Mouse (Mus musculus) limb, embryonic 14.5 days (tissue): Measurements from ENCODE around the gene Mmp10. TPM values are rescaled to one million over a fixed set of nuclear protein-coding genes. Genes with fewer than 3 reads are reported as not detected.

ENCODE experiments used
- ATAC-seq: fragments of 200-750 bp; cut with Nextera tagmentation; 2 replicates; pipeline ENCODE4 v1.8.0; 2017; ENCODE audit warnings: low read depth, moderate number of reproducible peaks, moderate TSS enrichment; ENCODE audit not compliant: low FRiP score
- DNase-seq: peaks from one replicate; pipeline ENCODE4 v3.0.0-alpha.2; 2015; ENCODE audit warnings: low spot score
- H3K27ac ChIP-seq: fragments of 300-500 bp; sonication (generic); replicated peaks from 2 replicates; pipeline ENCODE4 v1.5.1; 2014; ENCODE audit warnings: low read depth, mild to moderate bottlenecking, low read length, moderate library complexity, mixed read lengths
- H3K27me3 ChIP-seq: fragments of 300-500 bp; sonication (generic); 2 replicates; pipeline ENCODE4 v1.6.1; 2014; ENCODE audit warnings: low read length, mixed read lengths; ENCODE audit not compliant: control insufficient read depth, insufficient read depth
- H3K36me3 ChIP-seq: fragments of 300-500 bp; sonication (generic); 2 replicates; pipeline ENCODE4 v1.6.1; 2014; ENCODE audit warnings: mild to moderate bottlenecking, low read length, moderate library complexity, mixed read lengths; ENCODE audit not compliant: control insufficient read depth, insufficient read depth
- H3K4me1 ChIP-seq: fragments of 300-500 bp; sonication (generic); 2 replicates; pipeline ENCODE4 v1.6.1; 2014; ENCODE audit warnings: antibody characterized with exemption, low read length, mixed read lengths; ENCODE audit not compliant: control insufficient read depth, insufficient read depth
- H3K4me2 ChIP-seq: fragments of 300-500 bp; sonication (generic); replicated peaks from 2 replicates; pipeline ENCODE4 v1.6.1; 2014; ENCODE audit warnings: low read depth, mild to moderate bottlenecking, low read length, moderate library complexity; ENCODE audit not compliant: severe bottlenecking
- H3K4me3 ChIP-seq: fragments of 300-500 bp; sonication (generic); replicated peaks from 2 replicates; pipeline ENCODE4 v1.5.1; 2014; ENCODE audit warnings: low read length
- H3K9ac ChIP-seq: fragments of 300-500 bp; sonication (generic); 2 replicates; pipeline ENCODE4 v1.6.1; 2014; ENCODE audit warnings: mild to moderate bottlenecking, low read depth, low read length, moderate library complexity; ENCODE audit not compliant: severe bottlenecking
- H3K9me3 ChIP-seq: fragments of 300-500 bp; sonication (generic); 2 replicates; pipeline ENCODE4 v1.6.1; 2016; ENCODE audit warnings: low read length; ENCODE audit not compliant: control insufficient read depth
- POLR2A ChIP-seq: fragments of 200-500 bp; IDR thresholded peaks from 2 replicates; pipeline ENCODE4 v1.8.0; 2012; ENCODE audit warnings: inconsistent platforms, mild to moderate bottlenecking, moderate library complexity, borderline replicate concordance; ENCODE audit not compliant: insufficient read depth, insufficient read length; ENCODE audit errors: extremely low read depth
- WGBS: fragments of 180-500 bp; shearing (Covaris S2); extraction: QIAGEN DNeasy Blood & Tissue Kit; methylation state at CpG from one replicate; pipeline ENCODE4 v1.1.7; 2014; 5-methylcytosine and 5-hydroxymethylcytosine counted together
- polyA plus RNA-seq, 2 experiments: library from polyadenylated mRNA; depleted of rRNA in 1 of 2; stranded (reverse) in 1 of 2; unstranded in 1 of 2; fragments of >200 nt; fragmentation: Nextera tagmentation in 1 of 2; extraction: Ambion mirVana in 1 of 2; gene quantifications; 2 replicates each; pipeline versions ENCODE4 v1.2.1 to v1.2.3; 2012 to 2014

Mmp10 gene
- polyA plus RNA-seq, 2 experiments = 0.04 TPM; not detected in 1

- no peaks in the 10 kb centered on the region for H3K9me3 ChIP-seq
- WGBS = 83% methylated on average over 8 of the region's 8 CpGs
- TF ChIP-seq POLR2A = no peak
- no peak for ATAC-seq
- no peak for DNase-seq
- no peak within 1 kb of the TSS for H3K4me3 ChIP-seq
- H3K27ac ChIP-seq = no peak within 1 kb of the TSS
- no peaks in the 10 kb centered on the region for H3K4me1 ChIP-seq
- no peaks in the 10 kb centered on the region for H3K27me3 ChIP-seq
- H3K36me3 ChIP-seq = no peaks in the 10 kb centered on the region
- H3K9ac ChIP-seq = no peak within 1 kb of the TSS
- no peak within 1 kb of the TSS for H3K4me2 ChIP-seq
These were observed 56.3 kb downstream of the Mmp10 start, which contains the start of gene Mmp8 for GRCm38 (mm10) chr9:7558221-7559017. Mmp8 (plus strand) TSS chr9:7558456.

Other genes starting within 250 kb of the Mmp10 start
- gene Mmp13, start 229.8 kb upstream of the Mmp10 start, polyA plus RNA-seq (2012; rRNA removed) = 1.7 and 3.6 TPM in 2 replicates
- gene Mmp13, start 229.8 kb upstream of the Mmp10 start, polyA plus RNA-seq (2014; fragmentation: Nextera tagmentation; extraction: Ambion mirVana) = 0.87 and 1.4 TPM in 2 replicates
- gene Mmp12, start 158.0 kb upstream of the Mmp10 start, polyA plus RNA-seq (2012; rRNA removed) = 0.04 TPM in 1 of 2 replicates, not detected in the other
- gene Mmp12, start 158.0 kb upstream of the Mmp10 start, polyA plus RNA-seq (2014; fragmentation: Nextera tagmentation; extraction: Ambion mirVana) = not detected in 2 replicates
- gene Mmp1b, start 114.3 kb upstream of the Mmp10 start, polyA plus RNA-seq (2012; rRNA removed) = not detected in 2 replicates
- not detected in 2 replicates for gene Mmp1b, start 114.3 kb upstream of the Mmp10 start, polyA plus RNA-seq (2014; fragmentation: Nextera tagmentation; extraction: Ambion mirVana)
- gene Mmp3, start 56.5 kb upstream of the Mmp10 start, polyA plus RNA-seq (2012; rRNA removed) = 0.06 and 0.16 TPM in 2 replicates
- 0.10 and 0.21 TPM in 2 replicates for gene Mmp3, start 56.5 kb upstream of the Mmp10 start, polyA plus RNA-seq (2014; fragmentation: Nextera tagmentation; extraction: Ambion mirVana)
- 0.19 and 0.35 TPM in 2 replicates for gene Mmp8, start 56.1 kb downstream of the Mmp10 start, polyA plus RNA-seq (2012; rRNA removed)
- 0.15 and 0.51 TPM in 2 replicates for gene Mmp8, start 56.1 kb downstream of the Mmp10 start, polyA plus RNA-seq (2014; fragmentation: Nextera tagmentation; extraction: Ambion mirVana)
- gene Mmp27, start 69.0 kb downstream of the Mmp10 start, polyA plus RNA-seq (2012; rRNA removed) = 0.05 TPM in 1 of 2 replicates, not detected in the other
- 0.10 and 0.12 TPM in 2 replicates for gene Mmp27, start 69.0 kb downstream of the Mmp10 start, polyA plus RNA-seq (2014; fragmentation: Nextera tagmentation; extraction: Ambion mirVana)
- gene Mmp20, start 125.9 kb downstream of the Mmp10 start, polyA plus RNA-seq (2012; rRNA removed) = not detected in 2 replicates
- gene Mmp20, start 125.9 kb downstream of the Mmp10 start, polyA plus RNA-seq (2014; fragmentation: Nextera tagmentation; extraction: Ambion mirVana) = 0.08 TPM in 1 of 2 replicates, not detected in the other
- gene Mmp7, start 189.7 kb downstream of the Mmp10 start, polyA plus RNA-seq (2012; rRNA removed) = not detected in 2 replicates
- gene Mmp7, start 189.7 kb downstream of the Mmp10 start, polyA plus RNA-seq (2014; fragmentation: Nextera tagmentation; extraction: Ambion mirVana) = not detected in 2 replicates